Mouse (Mus musculus) C3H10T1/2 (cell line): ENCODE measurements around the gene Cyp2j8. TPM values are rescaled to one million over a fixed set of nuclear protein-coding genes. Genes with fewer than 3 reads are reported as not detected.

Experiments used
- polyA plus RNA-seq, 2 experiments: library from polyadenylated mRNA; unstranded; fragments of >200 nt; fragmentation: generic; extraction: Trizol; gene quantifications; one replicate each; pipeline ENCODE4 v1.2.1; 2012; ENCODE audit warnings: missing spikeins in 2 of 2

Gene Cyp2j8
- polyA plus RNA-seq = not detected

DNA sequence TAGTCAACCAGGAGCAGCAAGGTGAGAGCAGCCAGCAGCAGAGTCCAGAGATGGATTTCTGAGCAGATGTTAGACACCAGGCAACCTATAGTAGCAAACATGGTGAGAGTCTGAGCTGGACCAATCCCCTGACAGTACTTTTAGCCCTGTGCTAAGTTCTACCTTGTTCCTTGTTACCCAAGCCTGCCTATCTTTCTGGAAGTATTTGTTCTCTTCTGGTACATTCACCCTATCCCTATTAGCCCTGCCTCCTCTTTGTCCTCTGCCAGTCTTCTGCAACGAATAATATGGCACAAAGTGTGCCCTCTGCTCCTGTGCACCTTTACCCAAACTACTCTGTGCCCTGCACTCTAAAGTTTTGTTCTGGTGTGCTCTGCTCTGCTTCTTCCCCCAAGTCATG is at the start of gene Cyp2j8:
TSS of gene Cyp2j8 (minus strand) at position 101 of the 400 bp plus-strand sequence.

GRCm38 (mm10) chr4:96553133-96553819 is 46.1 kb upstream of the Cyp2j8 start, which contains the start of gene Cyp2j6:
Gene Cyp2j6 (minus strand): TSS chr4:96553661.

Other genes with a start within 250 kb of the Cyp2j8 start
- gene Cyp2j11, start 158.7 kb downstream of the Cyp2j8 start, polyA plus RNA-seq = not detected
- gene Cyp2j6, start 46.3 kb upstream of the Cyp2j8 start, polyA plus RNA-seq = 1 to 10 TPM in 1 of 2 experiments, under 1 TPM in 1; 0.53 to 7.5 TPM
- 1 to 10 TPM in 1 of 2 experiments, under 1 TPM in 1; 0.07 to 3.2 TPM for gene Cyp2j9, start 84.2 kb upstream of the Cyp2j8 start, polyA plus RNA-seq
- gene Cyp2j5, start 156.8 kb upstream of the Cyp2j8 start, polyA plus RNA-seq = not detected